Mouse (Mus musculus) erythroblast, adult 5-6 weeks (primary cell): ENCODE measurements around the gene Mob3b. TPM values are rescaled to one million over a fixed set of nuclear protein-coding genes. Genes with fewer than 3 reads are reported as not detected.

Experiments used
- ATAC-seq: replicated peaks from 2 replicates; pipeline ENCODE4 v1.8.0; 2016; ENCODE audit warnings: moderate number of reproducible peaks, mild to moderate bottlenecking, moderate TSS enrichment, inconsistent platforms; ENCODE audit not compliant: poor library complexity, low FRiP score, severe bottlenecking
- total RNA-seq, 2 experiments: library from RNA; stranded (forward) in 1 of 2; stranded (reverse) in 1 of 2; fragments of 150-400 nt in 1 of 2; fragments of 200-764, 138-1000 nt in 1 of 2; gene quantifications; 2 replicates each; pipeline versions ENCODE4 v1.2.3 to v1.2.4; 2015 to 2017; ENCODE audit warnings: low replicate concordance in 2 of 2

The Mob3b gene
- total RNA-seq, 2 experiments from 2014 or later: 0.19 to 1.2 TPM

DNA sequence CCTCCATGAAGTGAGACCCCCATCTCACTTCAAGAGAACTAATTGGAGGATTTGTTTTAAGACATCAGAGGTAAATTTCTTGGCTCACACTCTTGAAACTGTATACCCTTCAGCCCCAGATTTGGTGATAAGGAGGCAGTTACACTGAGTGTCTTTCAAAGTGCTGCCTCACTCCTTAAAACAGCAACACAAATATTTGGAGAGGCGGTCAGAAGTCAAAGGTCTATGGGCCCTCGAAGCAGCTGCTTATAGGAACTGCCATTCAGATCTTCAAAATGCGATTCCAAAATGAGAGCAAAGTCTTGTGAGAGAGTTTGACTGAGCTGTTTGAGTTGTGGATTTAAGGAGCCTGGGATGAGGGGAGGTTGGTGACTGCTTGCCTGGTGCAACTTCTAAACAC, 125.7 kb downstream of the Mob3b start:
- ATAC-seq: no peak

DNA sequence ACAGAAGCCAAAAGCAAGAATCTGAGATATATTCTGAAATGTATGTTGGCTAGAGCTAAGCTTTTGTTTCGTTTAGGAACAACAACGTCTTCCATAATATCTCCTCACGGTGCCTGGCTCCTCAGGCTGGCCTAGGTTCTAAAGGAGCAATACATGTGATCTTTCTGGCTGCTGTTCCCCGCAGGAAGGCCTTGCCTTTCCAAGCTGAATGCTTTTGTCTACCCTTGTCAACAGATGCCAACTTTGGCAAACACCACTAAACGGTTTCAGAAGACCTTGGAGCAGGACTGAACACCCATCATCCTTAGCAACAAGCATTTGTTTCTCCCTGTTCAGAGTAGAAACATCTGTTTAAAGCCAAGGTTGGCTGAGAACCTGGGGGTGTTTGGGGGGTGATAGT, 126.1 kb downstream of the Mob3b start:
- ATAC-seq: no peak

DNA sequence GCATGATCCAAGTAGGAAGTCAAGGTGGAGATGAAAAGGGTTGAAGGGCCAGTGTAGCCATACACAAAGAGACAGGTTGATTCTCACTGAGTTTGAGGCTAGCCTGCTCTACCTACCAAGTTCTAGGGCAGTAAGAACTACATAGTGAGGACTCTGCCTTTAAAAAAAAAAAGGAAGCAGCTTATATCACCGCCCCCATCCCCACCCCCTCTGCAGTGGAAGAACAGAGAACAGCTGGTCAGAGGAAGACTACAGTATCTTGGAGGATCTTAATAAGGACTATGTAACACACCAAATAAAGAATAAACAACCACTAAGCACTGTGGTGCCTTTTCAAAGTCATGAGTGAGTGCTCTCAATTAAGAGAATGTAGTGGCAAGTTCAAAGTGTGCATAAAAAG, 138.9 kb downstream of the Mob3b start:
- ATAC-seq: no peak

GRCm38 (mm10) chr4:35012401-35013307, 144.6 kb downstream of the Mob3b start:
- ATAC-seq: no peak

GRCm38 (mm10) chr4:35006541-35007260, 150.6 kb downstream of the Mob3b start:
- ATAC-seq: no peak

DNA sequence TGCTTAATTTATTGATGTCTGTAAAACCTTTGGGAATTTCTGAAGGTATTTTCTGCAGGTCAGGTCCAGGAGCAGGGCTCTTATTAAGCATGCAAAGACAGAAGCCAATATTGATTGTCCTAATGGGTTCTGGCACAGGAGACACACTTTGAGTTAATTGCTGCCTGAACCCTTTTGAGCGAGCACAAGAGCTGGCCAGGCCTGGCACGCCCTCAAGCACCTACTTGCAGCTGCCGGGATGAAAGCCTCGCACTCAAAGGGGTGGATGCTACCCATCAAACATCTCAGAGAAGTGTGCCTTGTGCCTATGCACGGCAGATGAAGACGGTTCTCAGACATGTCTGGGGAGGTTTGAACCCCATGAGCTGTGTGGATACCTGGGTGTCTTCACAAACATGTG, 151.2 kb downstream of the Mob3b start:
- no peak for ATAC-seq

GRCm38 (mm10) chr4:35005068-35005769, 152.1 kb downstream of the Mob3b start:
- no peak for ATAC-seq

DNA sequence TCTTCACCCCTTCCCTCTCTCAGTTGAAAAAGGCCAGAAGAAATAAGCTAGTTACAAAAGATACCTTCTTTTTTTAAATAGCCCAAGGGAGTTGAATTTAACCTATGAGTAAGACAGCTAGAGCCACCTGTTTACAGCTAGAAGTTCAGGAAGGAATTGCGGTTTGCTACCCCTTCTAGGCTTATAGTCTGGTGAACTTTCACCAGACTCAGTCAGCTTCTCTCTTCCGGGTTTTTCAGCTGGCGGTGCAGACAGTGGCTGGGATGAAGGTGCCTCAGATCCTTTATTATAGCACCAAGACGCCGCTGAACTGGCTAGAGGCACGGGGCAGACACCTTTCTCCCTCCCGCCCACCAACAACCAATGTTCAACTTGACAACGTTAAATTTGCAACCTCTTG, 152.8 kb downstream of the Mob3b start:
- no peak for ATAC-seq

GRCm38 (mm10) chr4:35003550-35004326, 153.5 kb downstream of the Mob3b start:
- no peak for ATAC-seq

DNA sequence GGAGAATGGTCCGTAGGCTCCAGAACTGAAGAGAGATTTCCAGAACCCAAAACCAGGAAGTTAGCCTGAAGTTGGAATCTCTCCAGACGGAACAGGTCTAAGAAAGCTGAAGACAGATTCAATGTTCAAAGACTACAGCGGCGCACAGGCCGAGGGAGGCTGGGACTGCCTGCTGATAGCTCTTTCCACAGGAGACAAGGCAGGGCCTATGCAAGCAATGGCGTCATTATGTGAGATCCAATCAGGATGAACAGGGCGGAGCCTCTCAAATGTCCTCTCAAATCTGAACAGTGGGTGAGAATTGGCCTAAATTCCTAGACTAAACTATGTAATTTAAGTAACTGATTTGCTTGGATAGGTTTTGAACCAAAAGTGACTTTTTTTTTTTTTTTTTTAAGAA, 160.7 kb downstream of the Mob3b start:
- ATAC-seq: no peak

DNA sequence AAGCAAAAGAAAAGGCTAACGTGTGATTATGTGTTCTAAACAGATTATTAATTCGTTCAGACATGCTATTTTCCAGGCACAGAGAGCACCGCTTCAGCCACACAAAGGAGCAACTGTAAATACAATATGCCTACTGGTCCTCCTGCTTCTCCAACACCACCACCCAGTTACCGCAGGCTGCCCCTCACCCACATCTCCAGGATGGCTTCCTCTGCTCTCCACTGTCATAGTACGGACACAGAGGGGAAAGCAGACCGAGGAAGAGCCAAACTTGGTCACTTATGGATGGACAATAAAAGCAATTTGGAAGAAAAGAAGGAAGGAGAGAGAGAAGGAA, 163.7 kb downstream of the Mob3b start:
- ATAC-seq: no peak

DNA sequence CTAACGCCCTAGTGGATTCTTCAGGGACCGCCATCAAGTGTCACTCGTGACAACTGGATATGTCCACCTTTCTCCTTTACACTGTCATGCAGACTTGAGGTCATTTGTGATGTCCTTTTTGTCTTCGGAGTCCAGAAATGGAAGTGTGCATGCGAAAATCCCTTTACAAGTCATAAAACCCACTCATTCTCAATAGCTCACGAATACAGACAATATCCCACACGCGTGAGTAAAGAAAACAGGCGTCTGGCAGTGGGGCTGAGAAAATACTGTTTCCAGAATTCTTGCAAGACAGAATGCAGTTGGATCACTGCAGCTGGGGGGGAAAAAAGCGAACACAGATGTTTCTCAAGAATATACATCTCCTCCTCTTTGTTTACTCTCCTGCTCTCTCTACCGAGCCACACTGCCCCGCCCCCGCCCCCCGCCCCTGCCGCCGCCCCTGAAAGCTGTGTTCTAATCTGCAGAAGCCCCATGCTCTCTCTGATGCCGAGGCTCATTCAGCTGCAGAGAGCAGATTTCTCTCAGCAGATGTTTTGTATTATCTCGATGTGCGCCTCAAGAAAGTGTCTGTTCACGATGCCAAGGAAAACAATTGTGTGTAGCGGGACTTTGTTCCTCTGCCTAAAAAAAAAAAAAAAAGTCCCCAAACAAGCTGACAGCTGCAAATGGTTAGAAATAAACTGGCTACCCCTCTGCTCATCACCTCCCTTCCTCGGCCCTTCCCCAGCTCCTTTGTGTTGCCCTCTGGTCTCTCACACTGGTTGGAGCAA, 164.2 kb downstream of the Mob3b start:
- no peak for ATAC-seq

DNA sequence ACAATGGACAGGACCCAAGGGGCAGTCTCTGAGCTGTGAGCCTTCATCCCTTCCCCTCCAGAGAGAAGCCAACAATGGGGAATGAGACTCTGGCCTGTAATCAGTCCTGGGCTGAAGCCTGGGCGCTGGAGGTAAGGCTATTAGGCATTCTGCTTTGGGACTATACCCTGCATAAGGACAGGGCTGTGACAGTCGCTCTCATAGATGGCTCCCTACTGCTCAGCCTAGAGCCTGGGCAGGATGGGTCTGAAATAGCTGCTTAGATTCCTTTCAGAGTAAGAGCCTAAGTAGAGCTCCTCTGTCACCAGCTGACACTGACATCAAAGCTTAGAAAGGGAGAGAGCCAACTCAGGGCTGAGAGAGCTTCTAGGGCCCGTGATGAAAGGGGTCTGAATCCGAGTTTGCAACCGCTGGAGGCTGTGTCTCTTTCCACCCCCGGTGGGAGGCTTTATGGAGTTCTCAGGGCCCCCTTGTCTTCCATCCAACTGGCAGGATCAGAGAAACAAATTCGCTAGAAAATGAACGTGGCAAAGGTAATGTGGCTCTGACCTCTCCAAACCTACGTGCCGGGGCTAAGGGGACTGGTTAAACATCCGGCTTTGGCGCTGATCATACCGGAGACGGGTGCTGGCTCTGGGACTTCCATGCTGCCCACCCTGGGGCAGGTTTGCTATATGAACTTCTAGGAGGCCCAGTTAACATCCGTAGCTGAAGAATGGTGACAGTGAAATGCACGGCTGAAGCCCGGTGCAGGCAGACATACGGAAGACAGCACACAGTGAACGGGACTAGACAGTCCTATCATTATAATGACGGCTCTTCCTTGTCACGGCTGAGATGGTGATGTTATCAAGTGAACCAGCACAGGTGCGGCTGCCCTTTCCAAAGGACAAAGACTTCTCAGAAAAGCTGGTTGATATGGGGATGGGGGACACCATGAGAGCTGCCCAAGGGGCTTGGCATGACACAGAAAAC, 165.1 kb downstream of the Mob3b start:
- ATAC-seq: no peak

DNA sequence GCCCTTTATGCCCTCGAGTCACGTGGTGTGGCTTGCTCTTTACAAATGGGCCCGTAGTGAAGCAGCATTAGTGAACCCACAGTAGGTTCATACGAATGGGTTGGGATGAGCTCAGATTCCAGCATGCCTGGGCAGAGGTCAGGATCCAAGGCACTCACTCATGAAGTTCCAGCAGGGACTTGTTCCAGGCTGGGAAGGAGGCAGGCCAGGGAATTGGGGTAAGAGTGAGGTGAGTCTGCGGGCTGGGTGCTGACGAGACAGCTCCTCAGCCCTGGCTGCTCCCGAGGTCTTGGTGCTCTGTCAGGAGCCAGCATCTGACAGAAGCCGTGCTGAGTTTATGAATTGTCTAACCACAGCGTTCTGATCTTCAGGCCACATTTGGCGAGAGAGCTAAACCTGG, 166.2 kb downstream of the Mob3b start:
- no peak for ATAC-seq

GRCm38 (mm10) chr4:34990659-34991058, 166.6 kb downstream of the Mob3b start:
- ATAC-seq: no peak

- ATAC-seq: no peak
These were observed 169.7 kb downstream of the Mob3b start for GRCm38 (mm10) chr4:34987568-34987967.

- no peak for ATAC-seq
These were observed 170.2 kb downstream of the Mob3b start for GRCm38 (mm10) chr4:34987109-34987508.

- no peak for ATAC-seq
These were observed 170.6 kb downstream of the Mob3b start for GRCm38 (mm10) chr4:34986647-34987046.
